Mouse (Mus musculus) heart, embryonic 13.5 days (tissue): ENCODE data around the gene Zgpat. TPM values are rescaled to one million over a fixed set of nuclear protein-coding genes. Genes with fewer than 3 reads are reported as not detected.

ENCODE experiments used
- ATAC-seq: fragments of 200-750 bp; cut with Nextera tagmentation; 2 replicates; pipeline ENCODE4 v1.8.0; 2017; ENCODE audit warnings: moderate TSS enrichment; ENCODE audit not compliant: insufficient number of reproducible peaks, low FRiP score, low TSS enrichment; ENCODE audit errors: extremely low read depth
- H3K27ac ChIP-seq: fragments of 300-500 bp; sonication (generic); replicated peaks from 2 replicates; pipeline ENCODE4 v1.5.1; 2015; ENCODE audit warnings: moderate library complexity, mild to moderate bottlenecking, inconsistent platforms
- H3K27me3 ChIP-seq: fragments of 300-500 bp; sonication (generic); replicated peaks from 2 replicates; pipeline ENCODE4 v1.6.1; 2015; ENCODE audit warnings: mild to moderate bottlenecking, inconsistent platforms
- H3K36me3 ChIP-seq: fragments of 300-500 bp; sonication (generic); 2 replicates; pipeline ENCODE4 v1.6.1; 2015; ENCODE audit warnings: mild to moderate bottlenecking, inconsistent platforms
- H3K4me1 ChIP-seq: fragments of 300-500 bp; sonication (generic); 2 replicates; pipeline ENCODE4 v1.6.1; 2015; ENCODE audit warnings: inconsistent platforms
- H3K4me2 ChIP-seq: fragments of 300-500 bp; sonication (generic); 2 replicates; pipeline ENCODE4 v1.6.1; 2015; ENCODE audit warnings: inconsistent platforms, mild to moderate bottlenecking, moderate library complexity
- H3K4me3 ChIP-seq: fragments of 300-500 bp; sonication (generic); 2 replicates; pipeline ENCODE4 v1.5.1; 2015; ENCODE audit warnings: moderate library complexity, mild to moderate bottlenecking, inconsistent platforms
- H3K9ac ChIP-seq: fragments of 300-500 bp; sonication (generic); 2 replicates; pipeline ENCODE4 v1.6.1; 2015; ENCODE audit warnings: inconsistent platforms, mild to moderate bottlenecking, moderate library complexity
- H3K9me3 ChIP-seq: fragments of 300-500 bp; sonication (generic); 2 replicates; pipeline ENCODE4 v1.6.1; 2016; ENCODE audit warnings: inconsistent platforms
- WGBS: fragments of 180-500 bp; shearing (Covaris S2); methylation state at CpG from one replicate; pipeline ENCODE4 v1.1.7; 2015; ENCODE audit warnings: mixed read lengths; 5-methylcytosine and 5-hydroxymethylcytosine counted together
- polyA plus RNA-seq: library from polyadenylated mRNA; unstranded; fragments of >200 nt; fragmentation: Nextera tagmentation; extraction: Ambion mirVana; gene quantifications from 2 replicates; pipeline ENCODE4 v1.2.1, GENCODE M21; 2015

Zgpat gene
- 23.3 and 26.7 TPM in 2 replicates for polyA plus RNA-seq

GRCm38 (mm10) chr2:181364860-181365596 is at the start of gene Zgpat, which contains the start of gene Arfrp1:
Zgpat (plus strand) TSS chr2:181364928.
Arfrp1 (minus strand) TSS chr2:181365404.
- 1% methylated on average over 71 of the region's 71 CpGs for WGBS
- H3K4me1 ChIP-seq: peaks cover 34% of the 10 kb centered on the region
- H3K4me2 ChIP-seq: peak within 1 kb of the TSS; percentile 95
- no peaks in the 10 kb centered on the region for H3K9me3 ChIP-seq
- H3K27ac ChIP-seq: peak within 1 kb of the TSS; percentile 90
- no peaks in the 10 kb centered on the region for H3K27me3 ChIP-seq
- H3K9ac ChIP-seq: peak within 1 kb of the TSS; percentile 86
- ATAC-seq: peak; percentile 87
- H3K36me3 ChIP-seq: peaks cover 60% of the 10 kb centered on the region
- H3K4me3 ChIP-seq: peak within 1 kb of the TSS; percentile 70

GRCm38 (mm10) chr2:181319248-181320102 is 45.3 kb upstream of the Zgpat start, which contains the start of gene Rtel1:
Rtel1 (plus strand) TSS chr2:181319739.
- peaks cover 34% of the 10 kb centered on the region for H3K27me3 ChIP-seq
- peaks cover 15% of the 10 kb centered on the region for H3K4me1 ChIP-seq
- peak within 1 kb of the TSS; percentile 84 for H3K9ac ChIP-seq
- H3K36me3 ChIP-seq: peaks cover 32% of the 10 kb centered on the region
- no peaks in the 10 kb centered on the region for H3K9me3 ChIP-seq
- WGBS: 7% methylated on average over 40 of the region's 40 CpGs
- H3K4me2 ChIP-seq: peak within 1 kb of the TSS; percentile 87
- peak within 1 kb of the TSS; percentile 76 for H3K27ac ChIP-seq
- peak; percentile 72; the same call in 1 of the 2 replicates for ATAC-seq
- H3K4me3 ChIP-seq: peak within 1 kb of the TSS; percentile 61

- Histone ChIP-seq H3K4me2 (peak overlapping the region; percentile 87), H3K4me1 (peaks cover 15% of the 10 kb centered on the region), H3K4me3 (peak overlapping the region; percentile 61), H3K27me3 (peaks cover 28% of the 10 kb centered on the region), H3K9me3 (no peaks in the 10 kb centered on the region), H3K36me3 (peaks cover 38% of the 10 kb centered on the region), H3K9ac (peak overlapping the region; percentile 84), H3K27ac (peak overlapping the region; percentile 76)
- WGBS: 11% methylated on average over 7 of the region's 7 CpGs
- no peak for ATAC-seq
These were observed 44.6 kb upstream of the Zgpat start for GRCm38 (mm10) chr2:181320103-181320499.

- Histone ChIP-seq H3K4me3 (no peak overlapping the region), H3K27me3 (peaks cover 8% of the 10 kb centered on the region), H3K36me3 (peaks cover 59% of the 10 kb centered on the region), H3K9ac (no peak overlapping the region), H3K9me3 (no peaks in the 10 kb centered on the region), H3K4me2 (no peak overlapping the region), H3K27ac (no peak overlapping the region), H3K4me1 (peaks cover 15% of the 10 kb centered on the region)
- ATAC-seq: no peak
- WGBS: 78% methylated on average over 5 of the region's 5 CpGs
These were observed 42.6 kb upstream of the Zgpat start for GRCm38 (mm10) chr2:181322136-181322535.

GRCm38 (mm10) chr2:181326098-181326497 is 38.6 kb upstream of the Zgpat start:
- Histone ChIP-seq H3K4me3 (no peak overlapping the region), H3K36me3 (peaks cover 94% of the 10 kb centered on the region), H3K9ac (no peak overlapping the region), H3K9me3 (no peaks in the 10 kb centered on the region), H3K27me3 (no peaks in the 10 kb centered on the region), H3K27ac (no peak overlapping the region), H3K4me2 (no peak overlapping the region), H3K4me1 (peaks cover 6% of the 10 kb centered on the region)
- 84% methylated on average over 2 of the region's 2 CpGs for WGBS
- ATAC-seq: no peak

- no peak for ATAC-seq
- H3K36me3 ChIP-seq: peaks cover 92% of the 10 kb centered on the region
- H3K4me2 ChIP-seq: no peak overlapping the region
- H3K9ac ChIP-seq: no peak overlapping the region
- no peak overlapping the region for H3K27ac ChIP-seq
- no peak overlapping the region for H3K4me3 ChIP-seq
- no peaks in the 10 kb centered on the region for H3K9me3 ChIP-seq
- H3K4me1 ChIP-seq: peaks cover 6% of the 10 kb centered on the region
- H3K27me3 ChIP-seq: no peaks in the 10 kb centered on the region
These were observed 32.2 kb upstream of the Zgpat start for GRCm38 (mm10) chr2:181332542-181332941.

- 60% methylated on average over 3 of the region's 3 CpGs for WGBS
- no peak for ATAC-seq
- H3K36me3 ChIP-seq: peaks cover 92% of the 10 kb centered on the region
These were observed 30.7 kb upstream of the Zgpat start for GRCm38 (mm10) chr2:181334023-181334422.

GRCm38 (mm10) chr2:181340426-181340825 is 24.3 kb upstream of the Zgpat start:
- Histone ChIP-seq H3K27me3 (no peaks in the 10 kb centered on the region), H3K9me3 (no peaks in the 10 kb centered on the region), H3K4me3 (no peak overlapping the region), H3K36me3 (peaks cover 88% of the 10 kb centered on the region), H3K4me2 (no peak overlapping the region), H3K4me1 (peaks cover 16% of the 10 kb centered on the region), H3K9ac (no peak overlapping the region), H3K27ac (no peak overlapping the region)
- WGBS: 90% methylated on average over 4 of the region's 4 CpGs
- no peak for ATAC-seq

More at GRCm38 (mm10) chr2:181334023-181334422, 30.7 kb upstream of the Zgpat start:
- peaks cover 6% of the 10 kb centered on the region for H3K4me1 ChIP-seq
- H3K4me2 ChIP-seq: no peak overlapping the region
- H3K9ac ChIP-seq: no peak overlapping the region
- no peaks in the 10 kb centered on the region for H3K27me3 ChIP-seq
- H3K9me3 ChIP-seq: no peaks in the 10 kb centered on the region
- no peak overlapping the region for H3K4me3 ChIP-seq
- H3K27ac ChIP-seq: no peak overlapping the region

- no peak overlapping the region for H3K4me3 ChIP-seq
- peaks cover 83% of the 10 kb centered on the region for H3K36me3 ChIP-seq
- H3K27me3 ChIP-seq: no peaks in the 10 kb centered on the region
- WGBS: 45% methylated on average over 6 of the region's 6 CpGs
- H3K9ac ChIP-seq: no peak overlapping the region
- peak overlapping the region; percentile 77 for H3K27ac ChIP-seq
- no peaks in the 10 kb centered on the region for H3K9me3 ChIP-seq
- H3K4me1 ChIP-seq: peaks cover 16% of the 10 kb centered on the region
- ATAC-seq: no peak
- H3K4me2 ChIP-seq: peak overlapping the region; percentile 24; the same call in 1 of the 2 replicates
These were observed 22.0 kb upstream of the Zgpat start for GRCm38 (mm10) chr2:181342766-181343165.

- H3K9ac ChIP-seq: no peak overlapping the region
- H3K4me3 ChIP-seq: no peak overlapping the region
- WGBS: 74% methylated on average over 3 of the region's 3 CpGs
- no peaks in the 10 kb centered on the region for H3K9me3 ChIP-seq
- H3K27me3 ChIP-seq: no peaks in the 10 kb centered on the region
- ATAC-seq: no peak
- H3K27ac ChIP-seq: no peak overlapping the region
- H3K36me3 ChIP-seq: peaks cover 100% of the 10 kb centered on the region
- H3K4me1 ChIP-seq: no peaks in the 10 kb centered on the region
- H3K4me2 ChIP-seq: no peak overlapping the region
These were observed 7.9 kb upstream of the Zgpat start for GRCm38 (mm10) chr2:181356780-181357179.

GRCm38 (mm10) chr2:181363946-181364345 is 782 bp upstream of the Zgpat start:
- no peak for ATAC-seq
- WGBS: 79% methylated on average over 3 of the region's 3 CpGs
- Histone ChIP-seq H3K9ac (peak overlapping the region; percentile 86), H3K4me1 (peaks cover 34% of the 10 kb centered on the region), H3K36me3 (peaks cover 60% of the 10 kb centered on the region), H3K27me3 (no peaks in the 10 kb centered on the region), H3K4me2 (peak overlapping the region; percentile 95), H3K4me3 (peak overlapping the region; percentile 70), H3K9me3 (no peaks in the 10 kb centered on the region), H3K27ac (no peak overlapping the region)
